Mouse (Mus musculus) liver, embryonic 16.5 days (tissue): ENCODE results near the gene Ccdc39. TPM values are rescaled to one million over a fixed set of nuclear protein-coding genes. Genes with fewer than 3 reads are reported as not detected.

Experiments
- ATAC-seq: fragments of 200-750 bp; cut with Nextera tagmentation; 2 replicates; pipeline ENCODE4 v1.8.0; 2017; ENCODE audit warnings: low read depth, mild to moderate bottlenecking, moderate number of reproducible peaks, moderate library complexity
- H3K27ac ChIP-seq: fragments of 300-500 bp; sonication (generic); 2 replicates; pipeline ENCODE4 v1.5.1; 2014; ENCODE audit warnings: mild to moderate bottlenecking, low read length
- H3K27me3 ChIP-seq: fragments of 300-500 bp; sonication (generic); 2 replicates; pipeline ENCODE4 v1.6.1; 2014; ENCODE audit warnings: low read depth, low read length, mixed read lengths; ENCODE audit not compliant: control insufficient read depth, insufficient read depth
- H3K36me3 ChIP-seq: fragments of 300-500 bp; sonication (generic); 2 replicates; pipeline ENCODE4 v1.6.1; 2014; ENCODE audit warnings: mild to moderate bottlenecking; ENCODE audit not compliant: control insufficient read depth, insufficient read depth
- H3K4me1 ChIP-seq: fragments of 300-500 bp; sonication (generic); 2 replicates; pipeline ENCODE4 v1.6.1; 2014; ENCODE audit warnings: low read depth, low read length, mixed read lengths; ENCODE audit not compliant: control insufficient read depth
- H3K4me2 ChIP-seq: fragments of 300-500 bp; sonication (generic); 2 replicates; pipeline ENCODE4 v1.6.1; 2014; ENCODE audit warnings: low read depth, low read length, mixed read lengths
- H3K4me3 ChIP-seq: fragments of 300-500 bp; sonication (generic); 2 replicates; pipeline ENCODE4 v1.5.1; 2014; ENCODE audit warnings: low read depth, mild to moderate bottlenecking, low read length
- H3K9ac ChIP-seq: fragments of 300-500 bp; sonication (generic); 2 replicates; pipeline ENCODE4 v1.6.1; 2014; ENCODE audit warnings: low read depth, low read length
- H3K9me3 ChIP-seq: fragments of 300-500 bp; sonication (generic); replicated peaks from 2 replicates; pipeline ENCODE4 v1.6.1; 2016; ENCODE audit warnings: low read length; ENCODE audit not compliant: control insufficient read depth
- WGBS: fragments of 180-500 bp; shearing (Covaris S2); extraction: QIAGEN DNeasy Blood & Tissue Kit; methylation state at CpG from one replicate; pipeline ENCODE4 v1.1.7; 2014; ENCODE audit not compliant: insufficient replicate concordance; 5-methylcytosine and 5-hydroxymethylcytosine counted together
- polyA plus RNA-seq: library from polyadenylated mRNA; unstranded; fragments of >200 nt; fragmentation: Nextera tagmentation; extraction: Ambion mirVana; gene quantifications from 2 replicates; pipeline ENCODE4 v1.2.1, GENCODE M21; 2015

Ccdc39 gene
- polyA plus RNA-seq, result 0.11 and 0.18 TPM in 2 replicates

DNA sequence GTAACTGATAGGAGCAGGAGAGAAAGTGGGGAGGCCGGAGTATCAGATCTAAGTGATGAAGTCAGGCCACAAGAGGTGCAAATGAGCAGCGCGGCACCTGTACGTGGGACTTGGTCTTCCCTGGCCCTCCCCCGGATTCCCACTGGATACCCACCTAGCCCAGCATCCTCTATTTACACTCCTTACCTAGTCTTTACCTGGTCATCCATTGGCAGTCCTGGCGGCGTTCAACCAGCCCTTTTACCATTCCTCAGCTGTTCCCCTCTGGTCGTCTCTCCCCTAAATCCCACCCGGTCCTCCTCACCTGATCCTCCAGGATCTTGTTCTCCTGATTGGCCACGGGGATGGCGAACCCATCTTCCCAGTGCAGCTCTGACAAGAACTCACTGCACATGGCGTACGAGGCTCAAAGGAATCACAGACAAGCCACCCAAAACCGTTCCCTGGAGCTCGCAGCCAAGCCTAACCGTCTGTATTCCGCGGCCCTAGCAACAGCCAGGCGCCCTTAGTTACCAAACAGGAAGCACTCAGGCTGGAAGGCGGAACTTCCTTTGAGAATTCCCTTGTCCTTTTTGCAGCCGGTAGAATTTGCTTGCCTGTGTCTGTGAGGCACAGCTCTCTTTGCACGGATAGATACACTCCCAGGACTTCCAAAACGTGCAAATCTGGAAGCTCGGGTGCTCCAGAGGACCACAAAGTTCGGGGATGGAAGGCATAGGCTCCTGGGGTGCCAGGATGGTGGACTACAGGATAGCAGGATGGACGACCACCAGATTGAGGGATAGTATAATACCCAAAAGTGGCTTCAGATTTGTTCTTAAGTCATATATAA lies at the start of gene Ccdc39:
Gene Ccdc39 (minus strand): TSS at position 510 of the 832 bp plus-strand sequence.
- Histone ChIP-seq H3K4me1 (no peaks in the 10 kb centered on the region), H3K27ac (no peak within 1 kb of the TSS), H3K9ac (no peak within 1 kb of the TSS), H3K36me3 (no peaks in the 10 kb centered on the region), H3K27me3 (no peaks in the 10 kb centered on the region), H3K4me3 (peak within 1 kb of the TSS; percentile 37), H3K9me3 (no peaks in the 10 kb centered on the region), H3K4me2 (peak within 1 kb of the TSS; percentile 53)
- no peak for ATAC-seq
- 8% methylated on average over 26 of the region's 26 CpGs for WGBS

DNA sequence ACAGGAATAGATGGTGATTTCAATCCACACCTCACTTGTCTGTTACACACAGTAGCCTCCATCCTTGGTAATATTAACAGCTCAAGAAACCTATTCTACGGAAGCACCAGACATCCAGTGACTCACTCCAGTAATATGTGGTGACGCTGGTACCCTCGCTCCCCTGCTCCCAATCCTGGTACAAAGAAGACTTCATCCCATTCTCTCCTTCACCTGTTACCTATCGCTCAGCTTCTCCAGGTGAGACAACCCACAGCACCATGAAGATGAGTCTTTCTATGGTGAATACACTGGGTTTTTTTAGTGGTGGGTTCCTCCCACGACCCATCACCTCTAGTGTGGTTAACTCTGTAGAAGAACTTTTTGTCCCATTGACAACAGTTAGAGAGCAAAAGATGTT lies 49.3 kb upstream of the Ccdc39 start:
- Histone ChIP-seq H3K9ac (no peak overlapping the region), H3K9me3 (no peaks in the 10 kb centered on the region), H3K27ac (no peak overlapping the region), H3K36me3 (no peaks in the 10 kb centered on the region), H3K4me2 (no peak overlapping the region), H3K4me3 (no peak overlapping the region), H3K4me1 (no peaks in the 10 kb centered on the region), H3K27me3 (no peaks in the 10 kb centered on the region)
- ATAC-seq, result no peak
- 66% methylated on average over 5 of the region's 5 CpGs for WGBS

DNA sequence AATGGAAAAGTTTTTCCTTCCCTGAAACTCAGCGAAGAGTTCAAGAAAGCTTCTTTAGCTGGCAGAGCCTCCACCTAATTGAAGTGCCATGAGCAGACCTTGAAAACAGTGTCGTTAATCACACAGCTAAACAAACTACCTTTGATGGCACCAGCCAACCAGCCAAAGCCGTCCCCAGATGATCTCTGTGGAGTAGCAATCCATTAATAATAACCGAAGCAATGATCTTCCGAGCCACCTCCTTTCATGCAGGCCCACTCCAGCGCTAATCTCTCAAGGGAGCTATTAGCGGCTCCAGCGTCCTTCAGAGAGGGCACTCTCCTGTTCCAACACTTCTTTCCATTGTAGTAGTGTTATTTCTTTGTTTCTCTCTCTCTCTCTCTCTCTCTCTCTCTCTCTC lies 43.3 kb upstream of the Ccdc39 start:
- H3K27ac ChIP-seq, result no peak overlapping the region
- H3K9ac ChIP-seq, result no peak overlapping the region
- H3K27me3 ChIP-seq, result no peaks in the 10 kb centered on the region
- no peaks in the 10 kb centered on the region for H3K36me3 ChIP-seq
- H3K9me3 ChIP-seq, result no peaks in the 10 kb centered on the region
- no peak for ATAC-seq
- no peak overlapping the region for H3K4me3 ChIP-seq
- 45% methylated on average over 8 of the region's 8 CpGs for WGBS
- H3K4me2 ChIP-seq, result no peak overlapping the region
- H3K4me1 ChIP-seq, result no peaks in the 10 kb centered on the region

DNA sequence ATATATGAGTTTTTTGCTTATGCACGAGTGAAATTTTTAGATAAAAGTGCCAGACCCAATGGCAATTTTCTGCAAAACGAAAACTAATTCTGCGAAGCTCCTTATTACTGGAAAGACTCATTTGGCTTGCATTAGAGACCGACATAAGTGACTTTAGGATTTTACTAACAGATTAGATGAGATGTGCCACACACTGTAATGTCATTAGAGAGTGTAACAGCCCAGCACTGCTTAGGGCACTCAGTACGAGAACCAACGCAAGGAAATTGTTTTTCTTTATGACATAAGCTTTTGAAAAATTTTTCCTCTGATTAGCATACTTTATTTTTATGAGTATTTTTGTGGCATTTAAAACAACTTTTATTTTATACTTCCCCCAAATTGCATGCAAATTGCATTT lies 39.0 kb upstream of the Ccdc39 start:
- no peak for ATAC-seq
- no peaks in the 10 kb centered on the region for H3K27me3 ChIP-seq
- no peaks in the 10 kb centered on the region for H3K9me3 ChIP-seq
- WGBS, result 72% methylated on average over 6 of the region's 6 CpGs
- no peaks in the 10 kb centered on the region for H3K36me3 ChIP-seq
- H3K27ac ChIP-seq, result no peak overlapping the region
- H3K4me1 ChIP-seq, result no peaks in the 10 kb centered on the region
- no peak overlapping the region for H3K9ac ChIP-seq
- H3K4me2 ChIP-seq, result no peak overlapping the region
- H3K4me3 ChIP-seq, result no peak overlapping the region

DNA sequence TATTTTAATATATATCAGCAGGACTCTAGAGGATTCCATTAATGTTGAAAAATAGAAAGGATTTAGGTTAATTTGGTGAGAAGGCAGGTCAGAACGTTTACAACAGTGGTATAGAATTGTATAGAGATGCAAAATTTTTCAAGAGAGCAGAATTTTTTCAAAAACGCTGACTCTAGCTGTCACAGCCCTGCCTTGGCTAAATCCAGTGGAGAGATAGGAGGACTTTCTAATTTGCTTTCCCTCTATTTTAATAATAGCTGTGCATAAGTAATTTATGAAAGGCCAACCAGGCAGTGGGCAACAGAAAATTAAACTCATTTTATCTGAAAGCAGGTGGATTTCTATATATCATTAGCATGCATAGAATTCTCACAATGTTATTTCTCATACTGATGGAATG lies 38.6 kb upstream of the Ccdc39 start:
- H3K36me3 ChIP-seq, result no peaks in the 10 kb centered on the region
- no peaks in the 10 kb centered on the region for H3K9me3 ChIP-seq
- 49% methylated on average over 2 of the region's 2 CpGs for WGBS
- no peak overlapping the region for H3K27ac ChIP-seq
- H3K4me3 ChIP-seq, result no peak overlapping the region
- H3K9ac ChIP-seq, result no peak overlapping the region
- H3K4me1 ChIP-seq, result no peaks in the 10 kb centered on the region
- ATAC-seq, result no peak
- no peaks in the 10 kb centered on the region for H3K27me3 ChIP-seq
- H3K4me2 ChIP-seq, result no peak overlapping the region

DNA sequence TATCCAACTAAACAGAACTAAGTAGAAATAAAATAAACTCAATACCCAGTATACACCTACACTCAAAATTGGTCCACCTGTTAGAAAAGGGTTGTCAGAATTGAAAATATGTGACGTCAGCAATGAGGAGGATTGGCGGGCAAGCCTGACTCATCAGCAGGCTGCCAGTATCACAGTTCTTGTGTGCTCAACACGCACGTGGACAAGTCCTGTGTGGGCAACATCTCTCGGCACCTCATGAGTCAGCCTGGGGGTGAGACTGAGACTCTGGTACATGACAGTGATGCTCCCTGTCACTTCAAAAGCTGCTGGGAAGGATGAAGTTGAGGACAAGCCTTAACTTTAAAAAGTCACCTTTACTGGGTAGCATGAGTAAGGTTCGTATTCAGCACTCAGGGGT lies 34.6 kb upstream of the Ccdc39 start:
- ATAC-seq, result no peak
- WGBS, result 68% methylated on average over 6 of the region's 6 CpGs
- H3K27me3 ChIP-seq, result no peaks in the 10 kb centered on the region
- H3K9ac ChIP-seq, result no peak overlapping the region
- no peak overlapping the region for H3K4me3 ChIP-seq
- H3K4me1 ChIP-seq, result no peaks in the 10 kb centered on the region
- no peaks in the 10 kb centered on the region for H3K36me3 ChIP-seq
- H3K9me3 ChIP-seq, result no peaks in the 10 kb centered on the region
- no peak overlapping the region for H3K27ac ChIP-seq
- no peak overlapping the region for H3K4me2 ChIP-seq

DNA sequence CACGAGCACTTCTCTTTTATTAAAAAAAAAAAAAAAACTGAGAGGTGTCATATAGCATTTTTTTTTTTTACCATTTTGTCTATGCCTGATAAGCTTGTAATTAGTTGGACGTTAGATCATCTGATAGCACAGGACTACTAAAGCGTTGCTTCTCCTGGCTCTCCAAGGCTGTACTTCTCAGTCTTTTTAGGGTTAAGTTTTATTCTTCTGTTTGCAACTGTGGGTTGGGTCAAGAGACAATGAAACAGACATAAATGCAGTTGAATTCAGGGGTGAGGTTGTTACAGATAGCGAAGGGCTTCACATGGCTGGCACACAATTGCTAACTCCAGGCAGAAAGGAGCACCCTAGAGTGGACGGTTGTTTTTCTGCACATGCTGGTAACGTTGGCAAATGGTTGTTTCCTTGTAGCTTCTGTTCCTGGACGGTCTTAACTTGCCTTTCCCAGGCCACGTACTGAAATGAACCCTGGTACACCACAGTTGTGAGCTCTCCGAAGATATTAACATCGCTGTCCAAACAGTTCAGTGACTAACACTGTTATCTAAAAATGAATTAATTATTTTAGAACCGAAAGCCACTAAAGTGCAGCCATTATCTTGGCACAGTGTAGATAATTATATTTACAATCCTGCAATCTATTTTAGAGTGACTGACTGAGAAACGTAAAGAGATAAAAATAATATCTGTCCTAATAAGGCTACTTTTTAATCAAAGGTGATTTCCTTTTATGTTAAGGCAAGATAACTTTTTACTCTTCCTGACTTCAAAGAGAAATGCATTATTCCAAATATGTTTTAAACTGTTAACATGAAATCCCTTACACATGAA lies 30.6 kb upstream of the Ccdc39 start:
- Histone ChIP-seq H3K4me1 (no peaks in the 10 kb centered on the region), H3K27ac (no peak overlapping the region), H3K9ac (no peak overlapping the region), H3K36me3 (no peaks in the 10 kb centered on the region), H3K9me3 (no peaks in the 10 kb centered on the region), H3K4me2 (no peak overlapping the region), H3K27me3 (no peaks in the 10 kb centered on the region), H3K4me3 (no peak overlapping the region)
- WGBS, result 53% methylated on average over 12 of the region's 12 CpGs
- ATAC-seq, result no peak

DNA sequence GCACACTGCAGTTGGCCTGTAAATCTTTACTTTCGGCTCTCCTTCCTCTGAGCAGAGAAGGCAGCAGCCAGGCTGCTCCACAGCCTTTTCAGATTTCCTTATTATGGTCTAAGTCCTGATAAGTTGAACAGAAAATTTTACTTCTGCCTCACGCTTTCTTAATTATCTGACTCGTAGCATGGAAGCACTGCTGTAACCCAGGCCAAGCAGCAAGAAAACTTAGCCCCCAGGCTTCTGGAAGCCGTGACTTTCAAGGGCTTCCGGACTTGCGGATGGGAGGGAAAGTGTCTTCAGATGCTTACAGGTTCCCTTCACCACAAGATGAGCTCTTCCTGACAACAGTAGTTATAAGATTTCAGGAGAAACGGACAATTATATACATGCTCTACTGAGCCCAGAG lies 29.7 kb upstream of the Ccdc39 start:
- Histone ChIP-seq H3K9me3 (no peaks in the 10 kb centered on the region), H3K9ac (no peak overlapping the region), H3K4me1 (no peaks in the 10 kb centered on the region), H3K4me3 (no peak overlapping the region), H3K27me3 (no peaks in the 10 kb centered on the region), H3K36me3 (no peaks in the 10 kb centered on the region), H3K27ac (no peak overlapping the region), H3K4me2 (no peak overlapping the region)
- ATAC-seq, result no peak
- WGBS, result 66% methylated on average over 7 of the region's 7 CpGs

DNA sequence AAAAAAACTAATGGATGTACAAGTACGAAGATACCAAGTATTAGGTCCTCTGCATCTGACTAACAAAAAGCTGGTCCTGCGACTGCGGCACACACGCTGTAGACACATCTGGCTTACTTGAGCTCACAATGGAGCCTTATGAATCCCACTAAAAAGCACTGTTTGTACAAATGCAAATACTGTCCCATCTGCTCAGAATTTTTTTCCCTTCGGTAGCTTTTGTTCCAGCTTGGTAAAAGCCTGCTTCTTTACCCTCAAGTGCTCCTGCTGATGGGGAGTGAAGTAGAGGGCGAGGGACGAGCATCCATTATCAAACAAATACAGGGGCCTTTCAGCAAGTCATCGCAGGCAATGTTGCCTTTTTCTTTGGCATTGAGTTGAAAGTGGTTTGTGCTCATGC lies 29.3 kb upstream of the Ccdc39 start:
- no peaks in the 10 kb centered on the region for H3K9me3 ChIP-seq
- H3K4me2 ChIP-seq, result no peak overlapping the region
- WGBS, result 66% methylated on average over 8 of the region's 8 CpGs
- H3K27me3 ChIP-seq, result no peaks in the 10 kb centered on the region
- H3K4me1 ChIP-seq, result no peaks in the 10 kb centered on the region
- H3K9ac ChIP-seq, result no peak overlapping the region
- no peak for ATAC-seq
- H3K36me3 ChIP-seq, result no peaks in the 10 kb centered on the region
- no peak overlapping the region for H3K27ac ChIP-seq
- H3K4me3 ChIP-seq, result no peak overlapping the region
